Mouse (Mus musculus) hindbrain, postnatal 0 days (tissue): ENCODE measurements around the gene S1pr4. TPM values are rescaled to one million over a fixed set of nuclear protein-coding genes. Genes with fewer than 3 reads are reported as not detected.

Experiments
- ATAC-seq: fragments of 200-750 bp; cut with Nextera tagmentation; 2 replicates; pipeline ENCODE4 v1.8.0; 2017; ENCODE audit warnings: mild to moderate bottlenecking, moderate TSS enrichment, moderate library complexity
- DNase-seq: peaks from one replicate; pipeline ENCODE4 v3.0.0-alpha.2; 2015; ENCODE audit warnings: low spot score
- H3K27ac ChIP-seq: fragments of 300-500 bp; sonication (generic); 2 replicates; pipeline ENCODE4 v1.5.1; 2014; ENCODE audit warnings: mild to moderate bottlenecking
- H3K27me3 ChIP-seq: fragments of 300-500 bp; sonication (generic); 2 replicates; pipeline ENCODE4 v1.6.1; 2014; ENCODE audit warnings: low read length, mixed read lengths; ENCODE audit not compliant: insufficient read depth
- H3K36me3 ChIP-seq: fragments of 300-500 bp; sonication (generic); 2 replicates; pipeline ENCODE4 v1.6.1; 2014; ENCODE audit warnings: low read length, mixed read lengths; ENCODE audit not compliant: insufficient read depth
- H3K4me1 ChIP-seq: fragments of 300-500 bp; sonication (generic); 2 replicates; pipeline ENCODE4 v1.6.1; 2014; ENCODE audit warnings: antibody characterized with exemption, low read length, mixed read lengths; ENCODE audit not compliant: insufficient read depth
- H3K4me2 ChIP-seq: fragments of 300-500 bp; sonication (generic); 2 replicates; pipeline ENCODE4 v1.6.1; 2014; ENCODE audit warnings: low read depth, mild to moderate bottlenecking, low read length, moderate library complexity, mixed read lengths
- H3K4me3 ChIP-seq: fragments of 300-500 bp; sonication (generic); 2 replicates; pipeline ENCODE4 v1.5.1; 2014; ENCODE audit warnings: low read length
- H3K9ac ChIP-seq: fragments of 300-500 bp; sonication (generic); replicated peaks from 2 replicates; pipeline ENCODE4 v1.6.1; 2014; ENCODE audit warnings: mild to moderate bottlenecking, low read length, moderate library complexity, mixed read lengths
- H3K9me3 ChIP-seq: fragments of 300-500 bp; sonication (generic); 2 replicates; pipeline ENCODE4 v1.6.1; 2016; ENCODE audit warnings: low read length, mixed read lengths
- CTCF ChIP-seq: IDR thresholded peaks from 2 replicates; pipeline ENCODE4 v1.5.1; 2016; ENCODE audit warnings: antibody characterized with exemption, control low read depth, low read depth
- WGBS: fragments of 180-500 bp; shearing (Covaris S2); extraction: QIAGEN DNeasy Blood & Tissue Kit; methylation state at CpG from one replicate; pipeline ENCODE4 v1.1.7; 2014; 5-methylcytosine and 5-hydroxymethylcytosine counted together
- polyA plus RNA-seq: library from polyadenylated mRNA; unstranded; fragments of >200 nt; fragmentation: Nextera tagmentation; extraction: Ambion mirVana; gene quantifications from 2 replicates; pipeline ENCODE4 v1.2.1, GENCODE M21; 2015
- total RNA-seq: library from RNA; depleted of rRNA; stranded (reverse); fragments of >200 nt; gene quantifications from 2 replicates; pipeline ENCODE4 v1.2.3, GENCODE M21; 2014; rRNA removed

S1pr4 gene
- total RNA-seq (0.40 and 1.3 TPM in 2 replicates), polyA plus RNA-seq (0.38 and 0.40 TPM in 2 replicates)

DNA sequence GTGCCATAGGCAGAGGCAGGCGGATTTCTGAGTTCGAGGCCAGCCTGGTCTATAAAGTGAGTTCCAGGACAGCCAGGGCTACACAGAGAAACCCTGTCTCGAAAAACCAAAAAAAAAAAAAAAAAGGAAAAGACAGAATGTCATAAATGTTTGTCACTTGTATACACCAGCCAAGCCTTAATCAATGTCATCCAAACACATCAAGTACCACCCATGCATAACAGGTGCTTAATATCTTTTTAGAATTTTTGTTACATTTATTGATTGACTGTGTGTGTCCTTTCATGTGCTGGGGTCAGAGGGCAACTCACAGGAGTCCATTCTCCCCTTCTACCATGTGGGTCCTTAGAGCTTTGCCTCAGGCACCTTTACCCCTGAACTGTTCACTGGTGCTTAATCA, at the start of gene S1pr4:
Gene S1pr4 (minus strand): TSS at position 101 of the 400 bp plus-strand sequence.
- WGBS, result 86% methylated on average over 3 of the region's 3 CpGs
- no peak for TF ChIP-seq CTCF
- H3K9ac ChIP-seq, result no peak within 1 kb of the TSS
- no peak within 1 kb of the TSS for H3K27ac ChIP-seq
- no peaks in the 10 kb centered on the region for H3K36me3 ChIP-seq
- ATAC-seq (no peak), DNase-seq (no peak)
- H3K4me1 ChIP-seq, result peaks cover 10% of the 10 kb centered on the region
- H3K4me3 ChIP-seq, result no peak within 1 kb of the TSS
- no peak within 1 kb of the TSS for H3K4me2 ChIP-seq
- no peaks in the 10 kb centered on the region for H3K27me3 ChIP-seq
- no peaks in the 10 kb centered on the region for H3K9me3 ChIP-seq

DNA sequence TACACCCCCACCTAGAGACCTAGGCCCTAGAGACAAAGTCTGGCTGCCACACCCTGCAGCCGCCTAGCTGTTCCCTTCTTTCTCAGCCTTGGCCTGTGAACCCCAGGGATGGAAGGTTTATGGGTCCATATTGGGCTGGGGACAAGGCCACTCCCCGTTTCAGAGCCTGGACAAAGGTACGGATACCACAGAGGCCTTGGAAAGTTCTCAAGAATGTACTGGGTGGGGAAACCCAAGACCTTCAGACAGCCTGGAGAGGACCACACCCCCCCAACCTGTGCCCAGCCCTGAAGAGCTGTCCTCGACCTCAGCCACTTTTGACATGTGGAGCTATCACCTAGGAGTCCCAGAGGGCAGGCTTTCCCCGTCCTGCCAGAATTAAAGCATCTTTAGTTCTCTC, 49.0 kb upstream of the S1pr4 start:
- H3K36me3 ChIP-seq, result no peaks in the 10 kb centered on the region
- H3K4me1 ChIP-seq, result peaks cover 3% of the 10 kb centered on the region; the same call in 1 of the 2 replicates
- whole genome bisulfite sequencing, result 72% methylated on average over 5 of the region's 5 CpGs
- no peak for DNase-seq
- H3K9ac ChIP-seq, result no peak overlapping the region
- H3K4me3 ChIP-seq, result no peak overlapping the region
- no peak overlapping the region for H3K27ac ChIP-seq
- no peak overlapping the region for H3K4me2 ChIP-seq
- no peaks in the 10 kb centered on the region for H3K27me3 ChIP-seq
- no peak for TF ChIP-seq CTCF
- no peaks in the 10 kb centered on the region for H3K9me3 ChIP-seq
- no peak for ATAC-seq

DNA sequence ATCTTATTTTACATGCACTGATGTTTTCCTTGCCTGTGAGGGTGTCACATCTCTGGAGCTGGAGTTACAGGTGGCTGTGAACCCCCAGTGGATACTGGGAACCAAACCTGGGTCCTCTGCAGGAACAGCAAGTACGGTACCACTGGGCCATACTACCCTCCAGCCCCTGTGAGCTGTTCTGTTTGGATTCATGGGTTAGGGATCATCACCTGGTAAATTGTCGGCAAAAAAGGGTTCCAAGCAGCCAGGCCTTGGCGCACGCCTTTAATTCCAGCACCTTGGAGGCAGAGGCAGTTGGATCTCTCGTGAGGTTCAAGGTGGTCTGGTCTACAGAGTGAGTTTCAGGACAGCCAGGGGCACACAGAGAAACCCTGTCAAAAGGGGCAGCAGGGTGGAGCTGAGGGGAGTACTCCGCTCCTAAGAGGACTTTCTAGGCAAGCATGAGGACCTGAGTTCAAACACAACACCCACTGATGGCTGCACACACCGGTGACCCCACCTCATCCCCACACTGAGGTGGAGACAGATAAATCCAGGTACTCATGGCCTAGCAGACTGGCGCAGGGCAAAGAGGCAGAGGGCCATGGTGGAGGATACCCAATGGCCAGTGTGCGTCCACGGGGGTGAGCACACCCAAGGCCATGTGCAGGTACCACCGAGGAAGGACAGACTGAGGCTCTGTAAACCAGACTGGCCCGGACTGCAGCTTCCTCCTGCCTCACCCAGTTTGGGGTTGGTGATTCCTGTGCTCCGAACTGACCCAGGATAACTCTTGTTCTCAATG, 47.0 kb upstream of the S1pr4 start:
- WGBS, result 94% methylated on average over 13 of the region's 13 CpGs
- TF ChIP-seq CTCF, result no peak

DNA sequence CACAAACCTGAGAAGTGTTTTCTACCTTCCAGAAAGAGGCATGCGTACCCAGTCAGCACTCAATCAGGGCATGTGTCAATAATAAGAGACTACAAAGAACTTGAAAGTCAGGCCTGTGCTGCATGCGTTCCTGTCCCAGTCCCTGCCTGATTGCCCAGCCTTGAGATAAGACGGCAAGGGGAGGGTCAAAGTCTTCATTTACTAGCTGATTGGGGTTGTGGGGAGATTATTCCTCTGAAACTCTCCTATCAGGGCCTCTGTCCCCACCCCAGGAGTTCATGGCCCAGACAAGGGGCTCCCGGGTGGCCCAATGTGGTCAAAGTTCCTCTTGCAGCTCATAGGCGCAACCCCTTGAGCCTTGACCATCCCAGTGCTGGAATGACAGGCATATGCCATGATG, 46.4 kb upstream of the S1pr4 start:
- Histone ChIP-seq H3K4me3 (no peak overlapping the region), H3K4me1 (peaks cover 17% of the 10 kb centered on the region), H3K9me3 (no peaks in the 10 kb centered on the region), H3K9ac (no peak overlapping the region), H3K36me3 (no peaks in the 10 kb centered on the region), H3K27ac (no peak overlapping the region), H3K4me2 (no peak overlapping the region), H3K27me3 (no peaks in the 10 kb centered on the region)
- TF ChIP-seq CTCF, result no peak
- no peak for ATAC-seq
- DNase-seq, result no peak
- WGBS, result 80% methylated on average over 5 of the region's 5 CpGs

More for the DNA sequence above, 47.0 kb upstream of the S1pr4 start:
- ATAC-seq (no peak), DNase-seq (no peak)
- peaks cover 17% of the 10 kb centered on the region for H3K4me1 ChIP-seq
- H3K4me3 ChIP-seq, result no peak overlapping the region
- H3K36me3 ChIP-seq, result no peaks in the 10 kb centered on the region
- no peak overlapping the region for H3K4me2 ChIP-seq
- no peak overlapping the region for H3K27ac ChIP-seq
- no peak overlapping the region for H3K9ac ChIP-seq
- no peaks in the 10 kb centered on the region for H3K27me3 ChIP-seq
- no peaks in the 10 kb centered on the region for H3K9me3 ChIP-seq

DNA sequence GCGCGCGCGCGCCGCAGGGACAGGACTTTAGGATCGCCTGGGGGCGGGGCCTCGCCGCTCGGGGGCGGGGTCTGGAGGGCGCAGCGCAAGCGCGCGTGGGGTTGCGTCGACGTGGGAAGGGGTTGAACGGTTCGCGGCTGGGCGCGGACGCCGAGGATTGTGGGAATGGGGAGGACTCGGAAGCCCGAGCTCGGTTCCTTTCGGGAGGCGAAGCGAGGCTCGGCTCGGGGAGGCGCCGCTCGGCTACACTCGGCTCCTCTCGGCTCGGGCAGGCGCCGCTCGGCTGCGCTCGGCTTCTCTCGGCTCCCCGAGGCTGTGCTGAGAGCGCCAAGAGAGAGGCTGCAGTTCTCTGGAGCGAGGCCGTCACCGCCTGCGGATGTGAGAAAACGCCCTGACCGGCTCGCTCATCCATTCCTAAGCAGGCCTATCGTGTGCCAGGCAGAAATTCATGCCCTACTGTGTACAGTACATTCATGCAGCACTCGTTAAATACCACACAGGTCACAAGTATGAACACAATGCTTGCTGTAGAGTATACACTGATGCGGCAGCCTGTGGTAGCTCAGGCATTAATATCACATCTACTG, 45.3 kb upstream of the S1pr4 start, which contains the start of gene Gna11:
Gene Gna11 (minus strand): TSS at position 30 of the 587 bp plus-strand sequence.
- Histone ChIP-seq H3K27me3 (no peaks in the 10 kb centered on the region), H3K4me1 (peaks cover 17% of the 10 kb centered on the region), H3K4me2 (peak within 1 kb of the TSS; percentile 97), H3K36me3 (no peaks in the 10 kb centered on the region), H3K9me3 (no peaks in the 10 kb centered on the region), H3K27ac (peak within 1 kb of the TSS; percentile 90), H3K4me3 (peak within 1 kb of the TSS; percentile 80), H3K9ac (peak within 1 kb of the TSS; percentile 89)
- WGBS, result under 1% methylated on average over 54 of the region's 59 CpGs
- ATAC-seq (peak; percentile 97), DNase-seq (peak; percentile 100)
- no peak; the same call in 1 of the 2 replicates for TF ChIP-seq CTCF

GRCm38 (mm10) chr10:81544296-81545160, 44.6 kb upstream of the S1pr4 start:
- peak overlapping the region; percentile 89 for H3K9ac ChIP-seq
- peaks cover 17% of the 10 kb centered on the region for H3K4me1 ChIP-seq
- no peak for TF ChIP-seq CTCF
- peak overlapping the region; percentile 97 for H3K4me2 ChIP-seq
- peak overlapping the region; percentile 80 for H3K4me3 ChIP-seq
- H3K9me3 ChIP-seq, result no peaks in the 10 kb centered on the region
- DNase-seq, result no peak
- WGBS, result under 1% methylated on average over 76 of the region's 93 CpGs
- no peaks in the 10 kb centered on the region for H3K27me3 ChIP-seq
- peak overlapping the region; percentile 90 for H3K27ac ChIP-seq
- no peak; the same call in none of the 2 replicates for ATAC-seq
- H3K36me3 ChIP-seq, result no peaks in the 10 kb centered on the region
